Mouse (Mus musculus) ES-Bruce4 (cell line): ENCODE results near the gene Fndc7. TPM values are rescaled to one million over a fixed set of nuclear protein-coding genes. Genes with fewer than 3 reads are reported as not detected.

Experiments
- H3K27ac ChIP-seq: 2 replicates; pipeline ENCODE4 v1.5.1; 2012; ENCODE audit warnings: low read length, inconsistent platforms; ENCODE audit not compliant: insufficient read depth
- H3K27me3 ChIP-seq: 2 replicates; pipeline ENCODE4 v1.6.1; 2012; ENCODE audit warnings: mild to moderate bottlenecking, low read length, inconsistent platforms; ENCODE audit not compliant: control insufficient read depth, poor library complexity, insufficient read depth, severe bottlenecking
- H3K36me3 ChIP-seq: 2 replicates; pipeline ENCODE4 v1.6.1; 2012; ENCODE audit warnings: inconsistent platforms, mild to moderate bottlenecking, low read length, moderate library complexity; ENCODE audit not compliant: control insufficient read depth, poor library complexity, insufficient read depth, severe bottlenecking
- H3K4me1 ChIP-seq: one replicate; pipeline ENCODE4 v1.8.1; 2011; ENCODE audit warnings: low read length; ENCODE audit not compliant: control insufficient read depth, insufficient read depth
- H3K4me3 ChIP-seq: 2 replicates; pipeline ENCODE4 v1.5.1; 2011; ENCODE audit warnings: low read depth, mild to moderate bottlenecking, low read length
- H3K9ac ChIP-seq: 2 replicates; pipeline ENCODE4 v1.6.1; 2012; ENCODE audit warnings: low read depth, mild to moderate bottlenecking, inconsistent platforms; ENCODE audit not compliant: poor library complexity, severe bottlenecking
- H3K9me3 ChIP-seq: replicated peaks from 2 replicates; pipeline ENCODE4 v1.6.1; 2012; ENCODE audit warnings: mild to moderate bottlenecking, low read length, inconsistent platforms; ENCODE audit not compliant: control insufficient read depth, poor library complexity, insufficient read depth, severe bottlenecking
- CTCF ChIP-seq: IDR thresholded peaks from one replicate; pipeline ENCODE4 v1.8.1; 2011; ENCODE audit warnings: low read depth, low read length
- EP300 ChIP-seq: IDR thresholded peaks from 2 replicates; pipeline ENCODE4 v1.6.1; 2011; ENCODE audit warnings: low read depth, low read length; ENCODE audit not compliant: insufficient read depth
- POLR2A ChIP-seq: IDR thresholded peaks from one replicate; pipeline ENCODE4 v1.8.1; 2011; ENCODE audit warnings: low read length; ENCODE audit not compliant: insufficient read depth
- polyA plus RNA-seq: library from polyadenylated mRNA; stranded (reverse); fragments of >200 nt; gene quantifications from 2 replicates; pipeline ENCODE4 v1.2.4, GENCODE M21; 2011; ENCODE audit warnings: low read depth; ENCODE audit not compliant: missing spikeins, insufficient read depth, insufficient read length

Fndc7 gene
- polyA plus RNA-seq, 1 experiment = not detected

DNA sequence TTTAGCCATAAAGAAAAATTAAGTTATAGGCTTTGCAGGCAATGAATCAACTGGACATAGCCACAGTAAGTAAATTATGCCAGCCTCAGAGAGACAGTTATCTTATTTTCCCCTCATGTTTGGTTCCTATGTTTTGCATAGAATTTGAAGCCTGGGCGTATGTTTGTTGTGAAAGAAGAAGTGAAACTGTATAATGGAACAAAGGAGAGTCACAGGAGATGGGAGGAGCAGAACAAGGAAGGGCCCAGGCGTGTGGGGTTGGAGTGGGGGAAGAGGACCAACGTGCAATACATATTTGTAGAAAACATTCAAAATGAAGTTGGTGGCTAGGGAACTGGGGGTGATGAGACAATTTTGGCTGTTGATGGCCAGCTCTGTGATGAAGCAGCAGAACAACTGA lies 10.3 kb upstream of the Fndc7 start:
- no peaks in the 10 kb centered on the region for H3K4me1 ChIP-seq
- H3K36me3 ChIP-seq = peaks cover 23% of the 10 kb centered on the region
- H3K4me3 ChIP-seq = no peak overlapping the region
- no peak overlapping the region for H3K9ac ChIP-seq
- TF ChIP-seq CTCF (no peak), POLR2A (no peak), EP300 (no peak)
- no peaks in the 10 kb centered on the region for H3K9me3 ChIP-seq
- H3K27me3 ChIP-seq = no peaks in the 10 kb centered on the region
- H3K27ac ChIP-seq = no peak overlapping the region

DNA sequence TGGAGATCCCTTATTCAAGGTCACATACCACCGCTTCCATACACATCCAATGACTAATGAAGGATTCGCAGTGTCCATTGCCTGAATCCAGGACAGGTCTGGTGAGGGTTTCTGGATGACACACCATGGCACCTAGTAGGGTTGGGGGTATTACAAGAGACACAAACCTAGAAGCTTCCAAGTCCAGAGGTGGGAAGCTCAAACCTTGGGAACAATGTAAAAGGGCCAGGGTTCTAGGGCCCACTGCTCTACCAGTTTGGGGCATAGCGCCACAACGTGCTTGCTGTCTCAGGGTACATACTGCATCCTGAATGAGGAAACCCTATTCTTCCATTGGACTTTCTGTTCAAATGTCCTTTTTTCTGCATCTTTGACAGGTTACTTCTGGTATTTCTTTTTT lies 8.8 kb upstream of the Fndc7 start:
- Histone ChIP-seq H3K27ac (no peak overlapping the region), H3K9me3 (no peaks in the 10 kb centered on the region), H3K27me3 (no peaks in the 10 kb centered on the region), H3K36me3 (peaks cover 8% of the 10 kb centered on the region), H3K9ac (no peak overlapping the region), H3K4me1 (no peaks in the 10 kb centered on the region), H3K4me3 (no peak overlapping the region)
- TF ChIP-seq EP300 (no peak), CTCF (no peak), POLR2A (no peak)

DNA sequence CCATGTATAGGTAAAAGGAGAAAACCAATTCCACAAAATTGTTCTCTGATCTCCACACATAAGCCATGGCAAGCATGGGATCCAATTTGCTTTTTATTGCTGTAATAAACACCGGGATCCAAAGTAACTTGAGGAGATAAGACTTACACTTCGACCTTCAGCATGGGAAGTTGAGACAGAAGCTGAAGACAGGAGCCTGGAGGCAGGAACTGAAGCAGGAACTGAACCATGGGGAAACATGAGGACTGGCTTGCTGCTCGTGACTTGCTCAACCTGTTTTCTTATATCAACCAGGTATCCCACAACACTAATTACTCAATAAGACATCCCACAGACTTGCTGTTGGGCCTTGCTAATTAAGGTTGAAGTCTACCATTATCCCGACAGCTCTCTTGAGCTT lies 3.1 kb upstream of the Fndc7 start:
- H3K9me3 ChIP-seq = no peaks in the 10 kb centered on the region

DNA sequence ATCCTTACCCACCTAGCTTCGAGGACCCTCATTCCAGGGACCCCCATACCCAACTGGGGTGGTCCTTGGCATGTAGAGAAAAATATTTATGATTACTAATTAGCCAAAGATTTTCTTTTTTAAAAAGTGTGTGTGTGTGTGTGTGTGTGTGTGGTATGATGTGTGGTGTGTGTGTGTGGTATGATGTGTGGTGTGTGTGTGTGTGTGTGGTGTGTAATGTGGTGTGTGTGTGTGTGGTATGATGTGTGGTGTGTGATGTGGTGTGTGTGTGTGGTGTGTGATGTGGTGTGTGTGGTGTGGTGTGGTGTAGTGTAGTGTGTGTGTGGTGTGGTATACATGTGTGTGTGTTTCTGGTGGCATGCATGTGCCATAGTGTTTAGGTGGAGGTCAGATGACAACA lies 2.3 kb upstream of the Fndc7 start:
- Histone ChIP-seq H3K36me3 (no peaks in the 10 kb centered on the region), H3K9ac (no peak overlapping the region), H3K9me3 (no peaks in the 10 kb centered on the region), H3K4me3 (no peak overlapping the region), H3K4me1 (no peaks in the 10 kb centered on the region), H3K27ac (no peak overlapping the region), H3K27me3 (no peaks in the 10 kb centered on the region; the same call in none of the 2 replicates)
- TF ChIP-seq POLR2A (no peak), CTCF (no peak), EP300 (no peak)

More for the DNA sequence above, 3.1 kb upstream of the Fndc7 start:
- Histone ChIP-seq H3K9ac (no peak overlapping the region), H3K27me3 (no peaks in the 10 kb centered on the region; the same call in none of the 2 replicates), H3K4me3 (no peak overlapping the region), H3K36me3 (no peaks in the 10 kb centered on the region), H3K4me1 (no peaks in the 10 kb centered on the region), H3K27ac (no peak overlapping the region)
- TF ChIP-seq POLR2A (no peak), EP300 (no peak), CTCF (no peak)

DNA sequence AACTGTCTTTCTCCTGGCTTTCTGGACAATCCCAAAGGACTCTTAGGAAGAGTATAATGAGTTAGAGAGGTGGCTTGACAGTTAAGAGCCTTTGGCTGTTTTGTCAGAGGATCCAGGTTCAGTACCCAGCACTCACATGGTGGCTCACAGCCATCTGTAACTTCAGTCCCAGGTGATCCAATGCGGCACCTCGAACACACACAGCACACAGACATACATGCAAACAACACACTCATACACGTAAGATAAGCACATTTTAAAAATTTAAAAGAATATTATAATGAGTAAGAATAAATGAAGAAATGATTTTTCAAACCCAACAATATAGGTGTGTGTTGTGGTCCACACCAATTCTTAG lies 2.2 kb downstream of the Fndc7 start:
- TF ChIP-seq POLR2A (no peak), CTCF (no peak), EP300 (no peak)
- H3K9ac ChIP-seq = no peak overlapping the region
- peaks cover 3% of the 10 kb centered on the region for H3K4me1 ChIP-seq
- H3K27ac ChIP-seq = no peak overlapping the region
- no peak overlapping the region for H3K4me3 ChIP-seq
- H3K9me3 ChIP-seq = no peaks in the 10 kb centered on the region
- no peaks in the 10 kb centered on the region for H3K36me3 ChIP-seq
- no peaks in the 10 kb centered on the region; the same call in none of the 2 replicates for H3K27me3 ChIP-seq

DNA sequence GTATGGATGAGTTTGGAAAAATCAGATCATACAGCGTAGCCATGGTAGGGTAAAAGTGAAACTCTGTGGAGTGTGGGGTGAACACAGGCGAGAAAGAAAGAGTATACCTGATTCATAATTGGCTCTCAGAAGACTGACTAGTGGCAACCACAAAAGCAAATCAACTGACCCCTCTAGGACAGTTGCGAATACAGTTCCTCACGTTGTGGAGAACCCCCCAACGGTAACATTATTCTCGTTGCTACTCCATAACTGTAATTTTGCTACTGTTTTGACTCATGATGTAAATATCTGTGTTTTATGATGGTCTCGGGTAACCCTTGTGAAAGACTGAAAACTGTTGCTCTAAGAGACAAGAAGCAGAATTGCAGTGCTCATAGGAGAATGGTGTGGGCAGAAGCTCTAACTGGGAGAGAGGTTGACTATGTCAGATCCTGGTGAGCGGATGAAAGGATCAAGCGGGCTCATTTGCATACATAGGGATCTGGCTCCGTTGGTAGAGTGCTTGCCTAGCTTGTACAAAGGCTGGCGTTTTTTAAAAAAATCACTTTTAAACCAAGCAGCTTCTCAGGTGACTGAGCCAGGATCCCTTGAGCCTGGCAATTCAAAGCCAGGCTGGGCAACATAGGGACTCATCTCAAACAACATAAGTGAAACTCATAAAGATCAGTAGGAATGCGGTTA lies 2.7 kb downstream of the Fndc7 start:
- H3K4me3 ChIP-seq = no peak overlapping the region
- no peaks in the 10 kb centered on the region for H3K9me3 ChIP-seq
- no peaks in the 10 kb centered on the region; the same call in 1 of the 2 replicates for H3K27me3 ChIP-seq
- peaks cover 3% of the 10 kb centered on the region for H3K4me1 ChIP-seq
- no peak overlapping the region for H3K27ac ChIP-seq
- no peaks in the 10 kb centered on the region for H3K36me3 ChIP-seq
- no peak overlapping the region for H3K9ac ChIP-seq
- no peak for TF ChIP-seq CTCF
- TF ChIP-seq POLR2A = no peak
- TF ChIP-seq EP300 = no peak
